Mouse (Mus musculus) intestine, embryonic 16.5 days (tissue): ENCODE results near the gene Gria1. TPM values are rescaled to one million over a fixed set of nuclear protein-coding genes. Genes with fewer than 3 reads are reported as not detected.

ENCODE experiments used
- ATAC-seq: fragments of 200-750 bp; cut with Nextera tagmentation; 2 replicates; pipeline ENCODE4 v1.8.0; 2017; ENCODE audit warnings: moderate TSS enrichment, moderate library complexity
- H3K27ac ChIP-seq: fragments of 300-500 bp; sonication (generic); 2 replicates; pipeline ENCODE4 v1.5.1; 2014; ENCODE audit warnings: mild to moderate bottlenecking, low read length
- H3K27me3 ChIP-seq: fragments of 300-500 bp; sonication (generic); replicated peaks from 2 replicates; pipeline ENCODE4 v1.6.1; 2014; ENCODE audit warnings: low read length, control low read depth, mixed read lengths; ENCODE audit not compliant: control insufficient read depth, insufficient read depth
- H3K36me3 ChIP-seq: fragments of 300-500 bp; sonication (generic); 2 replicates; pipeline ENCODE4 v1.6.1; 2014; ENCODE audit warnings: low read length, control low read depth; ENCODE audit not compliant: control insufficient read depth, insufficient read depth
- H3K4me1 ChIP-seq: fragments of 300-500 bp; sonication (generic); 2 replicates; pipeline ENCODE4 v1.6.1; 2014; ENCODE audit warnings: low read length, control low read depth, mixed read lengths; ENCODE audit not compliant: control insufficient read depth, insufficient read depth
- H3K4me2 ChIP-seq: fragments of 300-500 bp; sonication (generic); 2 replicates; pipeline ENCODE4 v1.6.1; 2014; ENCODE audit warnings: low read depth, low read length, control low read depth
- H3K4me3 ChIP-seq: fragments of 300-500 bp; sonication (generic); 2 replicates; pipeline ENCODE4 v1.5.1; 2014; ENCODE audit warnings: mild to moderate bottlenecking, low read length
- H3K9ac ChIP-seq: fragments of 300-500 bp; sonication (generic); 2 replicates; pipeline ENCODE4 v1.6.1; 2014; ENCODE audit warnings: low read depth, low read length
- H3K9me3 ChIP-seq: fragments of 300-500 bp; sonication (generic); 2 replicates; pipeline ENCODE4 v1.6.1; 2016; ENCODE audit warnings: low read length, control low read depth; ENCODE audit not compliant: control insufficient read depth
- WGBS: fragments of 180-500 bp; shearing (Covaris S2); extraction: QIAGEN DNeasy Blood & Tissue Kit; methylation state at CpG from one replicate; pipeline ENCODE4 v1.1.7; 2014; 5-methylcytosine and 5-hydroxymethylcytosine counted together
- polyA plus RNA-seq: library from polyadenylated mRNA; unstranded; fragments of >200 nt; fragmentation: Nextera tagmentation; extraction: Ambion mirVana; gene quantifications from 2 replicates; pipeline ENCODE4 v1.2.1, GENCODE M21; 2015

Gria1 gene
- polyA plus RNA-seq, 1 experiment from 2014 or later: 0.94 TPM

- H3K4me2 ChIP-seq: no peak overlapping the region
- no peak for ATAC-seq
- no peaks in the 10 kb centered on the region for H3K27me3 ChIP-seq
- H3K27ac ChIP-seq: no peak overlapping the region
- H3K36me3 ChIP-seq: no peaks in the 10 kb centered on the region
- H3K4me1 ChIP-seq: no peaks in the 10 kb centered on the region
- no peak overlapping the region for H3K4me3 ChIP-seq
- no peaks in the 10 kb centered on the region for H3K9me3 ChIP-seq
- no peak overlapping the region for H3K9ac ChIP-seq
- WGBS: 76% methylated on average over 8 of the region's 8 CpGs
These were observed 28.1 kb downstream of the Gria1 start for GRCm38 (mm10) chr11:57039306-57039705.

GRCm38 (mm10) chr11:57042057-57042456 lies 30.9 kb downstream of the Gria1 start:
- H3K27ac ChIP-seq: no peak overlapping the region
- no peaks in the 10 kb centered on the region for H3K36me3 ChIP-seq
- H3K4me2 ChIP-seq: no peak overlapping the region
- ATAC-seq: no peak
- H3K9ac ChIP-seq: no peak overlapping the region
- H3K27me3 ChIP-seq: no peaks in the 10 kb centered on the region
- no peaks in the 10 kb centered on the region for H3K4me1 ChIP-seq
- H3K9me3 ChIP-seq: no peaks in the 10 kb centered on the region
- 77% methylated on average over 3 of the region's 3 CpGs for WGBS
- H3K4me3 ChIP-seq: no peak overlapping the region

GRCm38 (mm10) chr11:57044146-57044545 lies 33.0 kb downstream of the Gria1 start:
- H3K4me3 ChIP-seq: no peak overlapping the region
- no peak overlapping the region for H3K4me2 ChIP-seq
- H3K36me3 ChIP-seq: no peaks in the 10 kb centered on the region
- no peaks in the 10 kb centered on the region for H3K4me1 ChIP-seq
- H3K9me3 ChIP-seq: no peaks in the 10 kb centered on the region
- ATAC-seq: no peak
- 68% methylated on average over 5 of the region's 5 CpGs for WGBS
- no peak overlapping the region for H3K27ac ChIP-seq
- no peaks in the 10 kb centered on the region for H3K27me3 ChIP-seq
- no peak overlapping the region for H3K9ac ChIP-seq

- Histone ChIP-seq H3K9me3 (no peaks in the 10 kb centered on the region), H3K4me3 (no peak overlapping the region), H3K4me2 (no peak overlapping the region), H3K4me1 (no peaks in the 10 kb centered on the region), H3K36me3 (no peaks in the 10 kb centered on the region), H3K9ac (no peak overlapping the region), H3K27ac (no peak overlapping the region), H3K27me3 (no peaks in the 10 kb centered on the region)
- no peak for ATAC-seq
- 61% methylated on average over 6 of the region's 6 CpGs for WGBS
These were observed 40.7 kb downstream of the Gria1 start for GRCm38 (mm10) chr11:57051666-57052562.

- Histone ChIP-seq H3K9me3 (no peaks in the 10 kb centered on the region), H3K27ac (no peak overlapping the region), H3K4me1 (no peaks in the 10 kb centered on the region), H3K36me3 (no peaks in the 10 kb centered on the region), H3K27me3 (no peaks in the 10 kb centered on the region), H3K4me2 (no peak overlapping the region), H3K4me3 (no peak overlapping the region), H3K9ac (no peak overlapping the region)
- ATAC-seq: no peak
- 85% methylated on average over 3 of the region's 3 CpGs for WGBS
These were observed 51.3 kb downstream of the Gria1 start for GRCm38 (mm10) chr11:57062441-57062840.

- no peaks in the 10 kb centered on the region for H3K4me1 ChIP-seq
- H3K27ac ChIP-seq: no peak overlapping the region
- no peaks in the 10 kb centered on the region for H3K36me3 ChIP-seq
- no peak for ATAC-seq
- H3K9me3 ChIP-seq: no peaks in the 10 kb centered on the region
- WGBS: 85% methylated on average over 8 of the region's 8 CpGs
- no peak overlapping the region for H3K9ac ChIP-seq
- no peaks in the 10 kb centered on the region for H3K27me3 ChIP-seq
- no peak overlapping the region for H3K4me2 ChIP-seq
- H3K4me3 ChIP-seq: no peak overlapping the region
These were observed 59.2 kb downstream of the Gria1 start for GRCm38 (mm10) chr11:57070196-57070901.

GRCm38 (mm10) chr11:57072171-57072570 lies 61.0 kb downstream of the Gria1 start:
- Histone ChIP-seq H3K4me2 (no peak overlapping the region), H3K27ac (no peak overlapping the region), H3K4me1 (no peaks in the 10 kb centered on the region), H3K9ac (no peak overlapping the region), H3K4me3 (no peak overlapping the region), H3K36me3 (no peaks in the 10 kb centered on the region), H3K27me3 (no peaks in the 10 kb centered on the region), H3K9me3 (no peaks in the 10 kb centered on the region)
- no peak for ATAC-seq
- 69% methylated on average over 6 of the region's 6 CpGs for WGBS

GRCm38 (mm10) chr11:57079423-57079822 lies 68.2 kb downstream of the Gria1 start:
- Histone ChIP-seq H3K27ac (no peak overlapping the region), H3K9ac (no peak overlapping the region), H3K9me3 (no peaks in the 10 kb centered on the region), H3K4me1 (no peaks in the 10 kb centered on the region), H3K27me3 (no peaks in the 10 kb centered on the region), H3K4me2 (no peak overlapping the region), H3K4me3 (no peak overlapping the region), H3K36me3 (no peaks in the 10 kb centered on the region)
- ATAC-seq: no peak
- 84% methylated on average over 3 of the region's 3 CpGs for WGBS

- H3K4me2 ChIP-seq: no peak overlapping the region
- H3K4me1 ChIP-seq: no peaks in the 10 kb centered on the region
- H3K27ac ChIP-seq: no peak overlapping the region
- H3K9ac ChIP-seq: no peak overlapping the region
- no peaks in the 10 kb centered on the region for H3K27me3 ChIP-seq
- H3K9me3 ChIP-seq: no peaks in the 10 kb centered on the region
- ATAC-seq: no peak
- H3K36me3 ChIP-seq: no peaks in the 10 kb centered on the region
- no peak overlapping the region for H3K4me3 ChIP-seq
- 78% methylated on average over 5 of the region's 5 CpGs for WGBS
These were observed 78.3 kb downstream of the Gria1 start for GRCm38 (mm10) chr11:57089527-57089926.
